ENCODE assay signal across 8 mouse cellular contexts in the genomic region with DNA sequence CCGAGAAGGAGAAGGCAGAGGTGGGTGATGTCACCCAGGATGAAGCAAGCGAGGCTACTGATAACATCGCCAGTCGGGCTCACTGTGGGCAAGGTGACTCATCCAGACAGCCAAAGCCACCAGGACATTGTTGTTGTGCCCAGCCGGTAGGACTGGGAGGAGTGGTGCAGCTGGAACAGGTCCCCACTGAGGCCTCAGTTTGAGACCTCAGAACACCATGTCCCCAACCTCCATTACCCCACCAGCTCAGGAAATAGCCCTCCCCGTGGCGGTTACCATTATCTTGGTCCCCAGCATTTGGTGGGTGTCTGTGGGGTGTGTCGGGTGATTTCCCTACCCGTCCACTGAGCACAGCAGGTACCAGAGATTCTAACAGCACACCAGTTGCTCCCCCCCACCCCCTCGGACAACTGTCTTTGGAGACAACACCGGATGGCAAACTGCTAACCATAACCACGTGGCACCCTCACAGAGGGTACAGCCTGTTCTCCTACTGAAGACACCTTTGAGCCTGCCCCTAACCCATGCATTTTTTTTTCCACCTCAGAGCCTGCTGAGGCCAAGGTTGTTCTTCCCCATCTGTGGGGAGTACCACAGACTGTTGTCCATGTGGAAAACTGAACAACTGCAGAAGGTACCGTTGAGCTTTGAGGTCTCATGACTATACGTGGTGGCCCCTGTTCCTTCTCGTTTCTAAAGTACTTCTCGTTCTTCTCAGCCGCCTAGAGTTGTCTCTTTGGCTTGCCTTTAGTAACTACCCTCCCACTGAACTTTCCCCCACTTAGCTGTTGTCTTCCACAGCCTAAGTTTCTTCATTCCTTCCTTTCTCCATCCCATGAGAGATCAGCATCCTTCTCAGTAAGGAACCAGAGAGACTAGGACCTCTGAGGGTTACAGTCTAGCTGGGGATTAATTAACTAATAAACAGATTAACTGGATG.
A peak's percentile ranks its signal among the peaks of the same experiment; 100 is the strongest.
DNase-seq lines count a peak whose midpoint lies in the region; ATAC-seq and TF ChIP-seq lines count a peak whose summit lies in the region.

No protein-coding gene starts in this region.

- H3K27me3 ChIP-seq in G1E (ENCODE audit: insufficient read depth, low read length), result no peaks in the 10 kb centered on the region

- no peak for TF ChIP-seq CTCF in G1E (IDR thresholded peaks at IDR 0.05; ENCODE audit: low read depth, low read length)

- no peaks in the 10 kb centered on the region for H3K9me3 ChIP-seq in G1E (replicated peaks)

- peak overlapping the region; percentile 63; the same call in 1 of the 2 replicates for H3K4me3 ChIP-seq in G1E (ENCODE audit: low read depth, low read length)

- peak; percentile 85 for DNase-seq in 3134 (ENCODE audit: extremely low read depth, insufficient read length, low spot score)
- peak; percentile 73 for DNase-seq in G1E (ENCODE audit: low spot score)
- DNase-seq in left cerebral cortex, adult 11 months (ENCODE audit: low spot score), result no peak
- DNase-seq in layer of hippocampus, adult 11-12 months (ENCODE audit: low spot score), result no peak
- DNase-seq in frontal cortex, adult 2 months (ENCODE audit: extremely low spot score in 1 of 2, low spot score in 1 of 2), result no peak
- no peak for DNase-seq in right cerebral cortex, postnatal 36 days (ENCODE audit: low spot score in 2 of 2)

- peak; percentile 66 for ATAC-seq in G1E (ENCODE audit: extremely low read depth, insufficient number of reproducible peaks, low FRiP score, poor library complexity, severe bottlenecking)
- peak; percentile 49 for ATAC-seq in granulocyte monocyte progenitor cell, adult 5-6 weeks (replicated peaks; ENCODE audit: poor library complexity, severe bottlenecking)
- peak; percentile 71 for ATAC-seq in megakaryocyte-erythroid progenitor cell, adult 5-6 weeks (replicated peaks; ENCODE audit: low FRiP score, low TSS enrichment, poor library complexity, severe bottlenecking)

- H3K36me3 ChIP-seq in G1E (replicated peaks), result peaks cover 2% of the 10 kb centered on the region

- H3K4me1 ChIP-seq in G1E (ENCODE audit: insufficient read depth, low read depth, low read length), result peaks cover 98% of the 10 kb centered on the region

Comparison
In these comparisons a context has a peak if more than half of its experiments do, and no peak if none do; other contexts are left out.
1. DNase-seq: peak in 3134 (single experiment) and G1E (single experiment); none in left cerebral cortex, adult 11 months (single experiment), layer of hippocampus, adult 11-12 months (single experiment), frontal cortex, adult 2 months (0 of 2) and right cerebral cortex, postnatal 36 days (0 of 2).
2. Peak in every context shown above with its lines, with median percentiles within 50 percentile points of each other: ATAC-seq.